Mouse (Mus musculus) layer of hippocampus, adult 11-12 months (tissue): Measurements from ENCODE around the gene Slc6a4.

ENCODE experiments used
- DNase-seq: peaks from one replicate; pipeline ENCODE4 v3.0.0; 2022; ENCODE audit warnings: low spot score

The Slc6a4 gene

DNA sequence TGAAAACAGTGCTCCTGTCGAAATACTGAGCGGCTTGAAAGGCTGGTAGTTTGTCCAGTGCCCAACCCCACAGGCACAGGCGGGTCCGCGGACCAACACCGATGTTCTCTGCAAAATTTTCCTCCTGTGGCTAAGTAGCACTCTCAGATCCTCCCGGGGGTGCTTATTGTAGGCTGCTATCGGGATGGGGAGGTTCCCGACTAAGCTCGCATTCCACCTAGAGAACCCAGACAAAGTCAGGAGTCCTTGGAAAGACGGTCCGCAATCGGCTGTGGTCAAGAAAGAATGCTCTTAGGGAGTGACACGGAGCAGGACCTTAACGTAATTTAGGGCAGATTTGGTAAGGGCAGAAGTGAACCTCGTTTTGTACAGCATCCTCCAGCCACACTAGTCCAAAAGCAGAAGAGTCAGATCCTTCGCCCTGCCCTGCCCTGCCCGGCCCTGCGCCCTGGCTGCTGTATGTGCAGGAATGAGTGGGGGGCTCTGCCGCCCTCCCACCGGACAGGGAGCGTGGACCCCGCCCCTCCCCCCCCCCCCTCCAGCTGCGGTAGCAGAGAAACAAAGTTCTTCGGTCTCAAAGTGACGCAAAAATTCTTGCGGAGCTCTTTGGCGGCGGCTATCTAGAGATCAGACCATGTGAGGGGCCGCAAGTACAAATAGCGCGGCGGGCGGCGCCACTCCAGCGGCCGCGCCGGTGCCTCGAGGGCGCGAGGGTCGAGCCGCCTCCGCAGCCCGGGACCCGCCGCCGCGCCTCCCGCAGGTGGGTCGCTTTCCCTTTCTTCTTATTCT is at the start of gene Slc6a4:
TSS of gene Slc6a4 (plus strand) at position 688 of the 789 bp plus-strand sequence.
- DNase-seq, result no peak

GRCm38 (mm10) chr11:76953536-76953935 is 44.9 kb upstream of the Slc6a4 start:
- DNase-seq, result peak; percentile 16

DNA sequence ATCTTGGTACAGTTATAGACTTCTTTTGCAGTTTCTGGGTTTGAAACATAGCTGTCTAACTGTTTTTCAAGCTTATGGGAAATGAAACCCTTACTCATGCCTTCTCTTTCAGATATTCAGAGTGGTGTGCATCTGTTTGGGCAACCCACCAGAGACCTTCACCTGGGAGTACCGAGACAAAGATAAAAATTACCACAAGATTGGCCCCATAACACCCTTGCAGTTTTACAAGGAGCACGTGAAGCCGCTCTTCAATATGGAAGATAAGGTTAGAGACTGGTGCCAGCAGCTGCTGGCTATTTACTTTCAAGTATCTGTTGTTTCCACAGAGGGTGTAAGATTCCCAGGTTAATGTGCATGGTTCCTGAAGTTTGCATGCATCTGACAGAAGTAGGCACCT is 32.7 kb upstream of the Slc6a4 start:
- DNase-seq, result no peak

DNA sequence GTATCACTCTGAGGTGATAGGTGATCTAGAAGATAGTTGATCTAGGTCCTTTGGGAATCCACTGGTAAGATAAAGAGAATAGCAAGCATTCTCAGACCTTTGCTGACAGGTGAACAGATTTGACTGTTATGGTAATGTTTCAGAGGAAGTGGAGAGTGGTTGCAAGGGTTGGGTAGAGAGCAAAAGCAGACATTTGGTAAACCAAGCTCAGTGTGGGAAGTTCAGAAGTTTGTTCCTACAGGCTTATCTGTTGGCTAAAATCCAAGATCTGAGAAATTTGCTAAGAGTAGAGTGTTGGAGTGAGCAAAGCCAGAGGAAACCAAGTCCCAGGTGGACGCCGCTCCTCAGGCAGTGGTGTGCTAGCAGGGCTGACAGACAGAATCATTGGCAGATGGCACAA is 28.1 kb upstream of the Slc6a4 start:
- no peak for DNase-seq

DNA sequence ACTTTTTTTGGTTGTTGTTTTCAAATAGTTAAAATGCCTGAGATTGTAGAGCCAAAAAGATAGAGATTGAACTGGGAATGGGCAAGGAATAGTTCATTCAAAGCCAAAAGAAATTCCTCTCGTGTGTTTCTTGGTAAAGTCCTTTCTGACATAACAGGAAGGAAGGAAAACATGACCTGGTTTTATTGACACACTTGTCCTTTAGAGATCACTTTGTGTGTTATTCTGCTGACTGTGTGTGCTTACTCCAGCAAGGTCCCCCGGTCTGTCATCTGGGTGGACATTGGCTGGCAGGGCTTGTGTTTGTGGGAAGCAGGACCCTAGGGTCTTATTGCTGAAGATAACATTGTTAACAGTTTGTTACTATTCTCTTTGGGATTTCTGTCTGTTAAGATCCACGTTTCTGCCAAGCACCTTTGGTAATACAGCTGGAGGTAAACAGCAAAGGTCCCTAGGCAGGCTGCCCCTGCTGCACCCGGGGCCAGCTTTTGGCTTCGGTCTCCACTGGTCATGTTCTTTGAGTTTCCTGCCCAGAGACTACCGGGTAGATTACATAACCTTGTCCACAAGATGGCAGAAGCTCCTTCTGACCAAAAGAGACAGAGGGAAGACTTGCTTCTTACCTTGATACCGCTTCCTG is 23.6 kb upstream of the Slc6a4 start:
- DNase-seq, result no peak

DNA sequence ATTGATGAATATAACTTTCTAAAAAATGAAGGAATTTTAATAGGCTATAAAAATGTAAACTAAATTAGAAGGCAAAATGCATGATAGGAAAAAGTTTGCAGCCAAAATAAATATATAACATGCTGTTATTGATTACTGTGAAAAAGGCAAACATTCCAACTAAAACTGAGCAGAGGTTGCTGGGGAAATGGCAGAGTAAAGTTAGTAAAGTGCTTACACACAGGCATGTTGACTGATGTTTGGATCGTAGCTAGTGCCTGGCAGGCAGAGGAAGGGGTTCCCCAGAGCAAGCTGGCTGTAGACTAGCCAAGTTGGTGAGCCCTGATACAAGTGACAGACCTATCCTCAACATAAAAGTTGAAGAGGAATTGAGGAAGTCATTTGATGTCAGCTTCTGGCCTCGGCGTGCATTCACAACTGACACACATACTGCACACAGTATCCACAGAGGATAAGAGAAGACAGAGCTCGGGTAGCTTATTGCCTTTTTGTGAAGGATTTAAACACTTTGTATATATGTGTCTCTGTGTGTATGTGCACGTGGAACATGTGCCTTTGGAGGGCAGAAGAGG is 16.7 kb upstream of the Slc6a4 start:
- no peak for DNase-seq

DNA sequence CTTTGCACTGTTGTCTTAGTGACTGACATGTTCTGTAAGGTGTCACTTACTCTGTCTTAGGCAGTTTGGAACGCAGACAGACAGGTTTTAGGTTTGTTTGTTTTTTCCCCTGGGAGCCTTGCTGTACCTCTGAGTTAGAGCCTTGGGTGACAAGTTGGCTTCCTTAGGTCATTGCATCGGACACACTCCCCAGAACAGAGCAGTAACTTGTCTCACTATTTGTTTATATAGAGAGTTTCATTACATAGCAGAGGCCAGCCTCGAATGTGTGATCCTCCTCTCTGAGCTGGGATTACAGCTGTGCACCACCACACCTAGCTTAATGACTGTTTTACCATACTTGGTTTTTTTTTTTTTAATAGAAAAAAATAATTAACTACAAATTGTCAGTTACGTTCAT is 16.0 kb upstream of the Slc6a4 start:
- no peak for DNase-seq

DNA sequence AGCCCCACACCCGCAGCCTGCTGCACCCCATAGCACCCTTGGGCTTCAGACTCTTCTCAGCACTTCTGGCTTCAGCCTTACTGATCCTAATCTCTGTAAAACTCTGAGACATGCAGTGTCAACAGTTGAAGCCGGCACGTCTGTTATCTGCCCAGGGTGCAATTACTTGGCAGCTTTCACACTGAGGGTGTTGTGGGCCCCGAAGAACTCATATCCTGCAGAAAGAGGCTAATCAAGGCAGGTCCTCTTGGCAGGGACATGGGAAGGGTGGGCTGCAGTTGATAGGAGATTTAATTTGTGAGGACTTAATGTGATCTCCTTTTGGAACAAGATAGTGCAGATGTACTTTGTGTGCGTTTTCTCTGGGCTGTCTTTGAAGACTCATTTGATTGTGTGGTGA is 14.8 kb upstream of the Slc6a4 start:
- DNase-seq, result no peak

- no peak for DNase-seq
Measured at GRCm38 (mm10) chr11:76984173-76984572, 14.2 kb upstream of the Slc6a4 start.

DNA sequence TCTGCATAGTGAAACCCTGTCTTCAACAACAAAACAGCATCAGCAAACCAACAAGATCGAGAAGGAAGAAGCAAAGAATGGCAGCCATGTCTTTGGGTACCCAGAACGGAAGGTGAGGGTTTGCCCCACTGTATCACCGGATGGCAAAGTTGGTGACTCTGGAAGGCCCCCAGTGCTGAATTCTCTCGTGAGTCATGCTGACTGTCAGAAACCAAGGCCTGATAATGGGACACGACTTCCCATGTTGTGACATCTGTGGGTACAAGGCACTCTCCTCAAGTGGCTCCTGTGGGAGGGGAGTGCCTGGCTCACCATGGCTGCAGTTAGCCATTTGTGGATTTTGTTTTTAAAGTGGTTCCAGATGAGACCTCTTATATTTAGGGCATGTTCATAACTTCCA is 7.6 kb upstream of the Slc6a4 start:
- no peak for DNase-seq

- DNase-seq, result no peak
Measured at GRCm38 (mm10) chr11:76992886-76993285, 5.5 kb upstream of the Slc6a4 start.

GRCm38 (mm10) chr11:76995966-76996672 is 2.3 kb upstream of the Slc6a4 start:
- no peak for DNase-seq

DNA sequence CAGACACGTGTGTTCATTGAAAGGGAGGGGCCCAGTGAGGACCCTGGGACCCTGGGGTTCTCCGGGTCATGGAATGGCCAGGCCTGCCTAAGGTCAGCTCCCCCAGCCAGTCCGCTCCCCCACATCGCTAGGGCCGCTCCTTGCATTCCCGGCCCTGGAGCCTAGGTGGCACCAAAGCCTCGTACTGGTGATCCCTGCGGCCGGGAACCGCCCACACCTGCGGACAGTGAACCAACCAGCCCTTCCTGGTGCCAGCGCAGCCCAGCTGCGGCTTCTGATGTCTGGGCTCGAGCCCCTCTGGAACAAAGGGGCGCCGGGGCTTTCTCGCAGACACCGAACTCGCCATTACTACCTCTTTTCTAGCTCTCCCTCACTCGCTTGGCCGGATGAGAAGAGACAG is 1.1 kb upstream of the Slc6a4 start:
- peak; percentile 57 for DNase-seq

DNA sequence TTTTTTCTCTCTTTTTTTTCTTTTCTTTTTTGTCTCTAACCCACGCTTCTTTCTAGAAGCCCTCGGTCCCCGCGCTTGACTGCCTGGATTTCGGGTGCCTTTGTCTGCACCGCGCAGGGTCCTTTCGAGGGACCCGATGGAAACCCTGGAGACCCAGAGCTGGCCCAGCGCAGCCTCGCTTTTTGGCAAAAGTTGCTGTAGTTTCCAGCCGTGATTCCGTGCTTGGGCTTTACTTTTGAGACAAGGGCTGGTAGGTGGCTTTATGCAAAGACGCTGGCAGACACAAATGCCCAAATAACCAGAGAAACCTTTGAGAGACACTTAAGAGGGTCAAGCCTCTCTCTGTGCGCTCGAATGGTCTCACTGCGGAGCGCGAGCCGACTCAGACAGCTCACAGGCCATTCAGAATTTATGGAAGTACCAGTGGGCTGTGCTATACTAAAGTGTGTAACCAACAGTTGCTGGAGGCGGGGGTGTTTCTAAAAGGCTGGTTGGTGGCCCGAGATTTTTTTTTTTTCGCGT is 363 bp downstream of the Slc6a4 start:
- no peak for DNase-seq

GRCm38 (mm10) chr11:77000741-77001140 is 2.3 kb downstream of the Slc6a4 start:
- no peak for DNase-seq

- no peak for DNase-seq
Measured at GRCm38 (mm10) chr11:77002361-77002760, 4.0 kb downstream of the Slc6a4 start.

GRCm38 (mm10) chr11:77005881-77006280 is 7.5 kb downstream of the Slc6a4 start:
- no peak for DNase-seq

DNA sequence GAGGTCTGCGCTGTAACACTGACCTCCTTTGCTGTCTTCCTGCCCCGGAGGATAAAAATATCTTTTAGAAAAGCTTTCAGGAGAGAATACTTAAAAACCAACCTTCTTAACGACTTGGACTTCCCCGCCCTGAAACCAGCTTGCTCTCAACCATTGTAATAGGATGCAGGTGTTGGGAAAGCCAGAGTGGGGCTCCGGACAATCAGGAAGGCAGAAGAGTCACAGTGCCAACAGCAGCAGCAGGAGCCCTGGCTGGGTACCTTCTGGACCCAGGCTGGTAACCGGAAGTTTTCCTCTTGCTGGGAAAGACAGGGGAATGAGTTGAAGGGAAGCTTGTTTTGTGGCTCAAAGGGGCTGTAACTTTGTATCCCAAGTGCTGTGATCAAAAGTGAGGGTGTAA is 8.2 kb downstream of the Slc6a4 start:
- DNase-seq, result no peak

DNA sequence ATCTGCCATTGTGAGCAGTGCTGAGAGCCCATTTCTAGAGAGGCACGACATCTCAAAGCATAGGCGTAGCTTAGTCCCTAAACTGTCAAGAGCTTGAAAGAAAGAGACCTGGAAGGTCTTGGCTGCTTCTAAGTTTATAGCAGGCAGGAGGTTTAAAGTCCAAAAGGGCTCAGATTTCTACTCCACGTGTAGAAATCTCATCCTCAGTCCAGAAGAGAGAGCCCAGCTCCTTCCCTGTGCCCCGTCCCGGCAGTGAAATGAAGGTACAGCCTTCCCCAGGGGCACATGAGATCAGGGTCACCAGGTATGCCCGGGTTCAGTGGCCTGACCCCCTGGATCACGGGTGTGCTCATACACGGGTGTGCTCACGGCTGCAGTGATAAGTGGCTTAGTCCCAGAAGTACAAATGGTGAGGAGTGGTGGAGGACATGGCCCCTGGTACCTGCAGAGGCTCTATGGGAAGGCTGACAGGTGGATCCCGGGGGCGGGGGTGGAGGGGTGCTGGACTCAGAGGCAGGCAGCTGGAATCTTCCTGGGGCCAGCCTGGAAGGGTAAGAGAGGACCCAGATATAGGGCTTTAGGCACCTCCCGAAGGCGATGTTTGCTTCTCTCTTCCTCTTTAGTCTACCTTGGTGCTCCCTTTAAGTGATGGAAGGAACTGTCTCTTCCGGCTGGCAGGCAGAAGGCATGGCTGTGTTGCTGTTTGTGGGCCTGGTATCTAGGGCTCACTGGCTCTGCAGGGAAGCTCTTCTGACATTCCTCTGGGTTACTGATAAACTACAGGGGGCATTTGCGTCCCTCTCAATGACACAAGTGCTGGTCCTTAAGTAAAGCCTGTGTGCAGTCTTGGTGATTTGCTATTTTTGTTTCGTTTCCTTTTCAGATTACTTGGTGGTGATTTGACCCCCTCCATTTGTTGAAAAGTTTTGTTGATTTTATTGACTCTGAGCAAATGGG is 10.9 kb downstream of the Slc6a4 start:
- DNase-seq, result no peak

- no peak for DNase-seq
Measured at GRCm38 (mm10) chr11:77010762-77011475, 12.5 kb downstream of the Slc6a4 start.

GRCm38 (mm10) chr11:77018046-77018445 is 19.6 kb downstream of the Slc6a4 start:
- no peak for DNase-seq
